Mouse (Mus musculus) lung, embryonic 14.5 days (tissue): ENCODE data around the gene Srr. TPM values are rescaled to one million over a fixed set of nuclear protein-coding genes. Genes with fewer than 3 reads are reported as not detected.

Experiments
- ATAC-seq: fragments of 200-750 bp; cut with Nextera tagmentation; 2 replicates; pipeline ENCODE4 v1.8.0; 2017; ENCODE audit warnings: mild to moderate bottlenecking, moderate TSS enrichment, moderate library complexity; ENCODE audit not compliant: insufficient read depth
- DNase-seq: peaks from one replicate; pipeline ENCODE4 v3.0.0-alpha.2; 2015
- H3K27ac ChIP-seq: fragments of 300-500 bp; sonication (generic); 2 replicates; pipeline ENCODE4 v1.5.1; 2014; ENCODE audit warnings: low read depth, mild to moderate bottlenecking, moderate library complexity
- H3K27me3 ChIP-seq: fragments of 300-500 bp; sonication (generic); 2 replicates; pipeline ENCODE4 v1.6.1; 2014; ENCODE audit warnings: low read length, control low read depth; ENCODE audit not compliant: insufficient read depth
- H3K36me3 ChIP-seq: fragments of 300-500 bp; sonication (generic); 2 replicates; pipeline ENCODE4 v1.6.1; 2014; ENCODE audit warnings: control low read depth; ENCODE audit not compliant: insufficient read depth
- H3K4me1 ChIP-seq: fragments of 300-500 bp; sonication (generic); 2 replicates; pipeline ENCODE4 v1.6.1; 2014; ENCODE audit warnings: antibody characterized with exemption, control low read depth; ENCODE audit not compliant: insufficient read depth
- H3K4me2 ChIP-seq: fragments of 300-500 bp; sonication (generic); 2 replicates; pipeline ENCODE4 v1.6.1; 2014; ENCODE audit warnings: mild to moderate bottlenecking
- H3K4me3 ChIP-seq: fragments of 300-500 bp; sonication (generic); 2 replicates; pipeline ENCODE4 v1.5.1; 2014; ENCODE audit warnings: low read depth, low read length
- H3K9ac ChIP-seq: fragments of 300-500 bp; sonication (generic); 2 replicates; pipeline ENCODE4 v1.6.1; 2014
- H3K9me3 ChIP-seq: fragments of 300-500 bp; sonication (generic); 2 replicates; pipeline ENCODE4 v1.6.1; 2016; ENCODE audit warnings: low read depth, low read length, control low read depth
- CTCF ChIP-seq: IDR thresholded peaks from 2 replicates; pipeline ENCODE4 v1.5.1; 2016; ENCODE audit warnings: antibody characterized with exemption, low read depth
- WGBS: fragments of 180-500 bp; shearing (Covaris S2); extraction: QIAGEN DNeasy Blood & Tissue Kit; methylation state at CpG from one replicate; pipeline ENCODE4 v1.1.7; 2014; 5-methylcytosine and 5-hydroxymethylcytosine counted together
- polyA plus RNA-seq: library from polyadenylated mRNA; unstranded; fragments of >200 nt; fragmentation: Nextera tagmentation; extraction: Ambion mirVana; gene quantifications from 2 replicates; pipeline ENCODE4 v1.2.1, GENCODE M21; 2014

Gene Srr
- polyA plus RNA-seq, 1 experiment from 2014 or later: 23.6 TPM

DNA sequence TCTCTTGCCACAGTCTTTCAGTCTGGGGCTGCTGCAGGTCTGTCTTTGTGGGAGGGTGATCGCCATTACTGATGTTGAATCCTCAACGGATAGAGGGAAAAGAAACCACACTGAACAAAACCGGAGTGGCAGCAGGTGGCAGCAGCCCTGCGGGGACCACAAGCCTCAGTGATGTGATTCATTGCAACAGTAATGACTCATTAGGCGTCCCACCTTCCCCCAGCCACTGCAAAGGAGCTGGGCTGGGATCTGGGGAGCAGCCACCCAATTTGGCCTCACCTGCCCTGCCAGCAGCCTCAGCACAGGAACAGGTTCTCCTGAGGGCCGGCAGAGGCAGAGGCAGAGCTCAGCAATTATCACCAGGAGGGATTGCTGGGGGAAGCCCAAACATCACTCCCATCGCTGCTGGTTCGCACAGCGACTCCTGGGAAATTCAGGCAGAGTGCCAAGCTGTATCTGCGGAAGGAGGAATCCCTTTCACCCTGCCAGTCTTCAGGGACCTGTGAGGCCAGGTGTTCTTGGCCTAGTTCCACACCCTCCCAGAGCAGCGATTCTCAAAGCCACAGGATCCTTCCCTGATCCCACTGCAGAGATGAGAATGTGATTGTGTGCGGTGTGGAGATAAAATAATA lies 54.6 kb downstream of the Srr start:
- Histone ChIP-seq H3K4me3 (no peak overlapping the region), H3K27me3 (no peaks in the 10 kb centered on the region), H3K9ac (peak overlapping the region; percentile 9; the same call in 1 of the 2 replicates), H3K9me3 (no peaks in the 10 kb centered on the region), H3K36me3 (no peaks in the 10 kb centered on the region), H3K4me2 (no peak overlapping the region), H3K4me1 (peaks cover 4% of the 10 kb centered on the region; the same call in 1 of the 2 replicates), H3K27ac (no peak overlapping the region)
- TF ChIP-seq CTCF: no peak
- DNase-seq (peak; percentile 32), ATAC-seq (no peak)
- WGBS: 38% methylated on average over 12 of the region's 12 CpGs

DNA sequence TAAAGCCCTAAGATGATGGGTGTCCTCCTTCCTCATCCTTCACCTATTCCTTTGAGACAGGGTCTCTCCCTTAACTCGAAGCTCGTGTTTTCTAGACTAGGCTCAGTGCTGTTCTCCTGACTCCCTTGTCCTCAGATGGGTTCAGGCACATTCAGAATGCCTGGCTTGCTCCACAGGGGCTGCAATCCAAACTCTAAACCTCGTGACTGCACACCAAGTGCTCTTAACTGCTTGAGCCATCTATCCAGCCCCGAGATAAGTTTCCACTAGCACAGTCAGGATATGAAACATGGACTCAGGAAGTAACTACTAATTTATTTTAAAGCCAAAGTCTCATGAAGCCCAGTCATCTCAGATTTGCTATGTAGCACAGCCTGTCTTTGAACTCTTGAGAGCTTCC lies 55.2 kb downstream of the Srr start:
- Histone ChIP-seq H3K4me3 (no peak overlapping the region), H3K4me2 (no peak overlapping the region), H3K9ac (no peak overlapping the region), H3K9me3 (no peaks in the 10 kb centered on the region), H3K27me3 (no peaks in the 10 kb centered on the region), H3K36me3 (no peaks in the 10 kb centered on the region), H3K27ac (no peak overlapping the region), H3K4me1 (peaks cover 4% of the 10 kb centered on the region; the same call in 1 of the 2 replicates)
- TF ChIP-seq CTCF: no peak
- ATAC-seq (no peak), DNase-seq (no peak)
- WGBS: 63% methylated on average over 4 of the region's 4 CpGs

DNA sequence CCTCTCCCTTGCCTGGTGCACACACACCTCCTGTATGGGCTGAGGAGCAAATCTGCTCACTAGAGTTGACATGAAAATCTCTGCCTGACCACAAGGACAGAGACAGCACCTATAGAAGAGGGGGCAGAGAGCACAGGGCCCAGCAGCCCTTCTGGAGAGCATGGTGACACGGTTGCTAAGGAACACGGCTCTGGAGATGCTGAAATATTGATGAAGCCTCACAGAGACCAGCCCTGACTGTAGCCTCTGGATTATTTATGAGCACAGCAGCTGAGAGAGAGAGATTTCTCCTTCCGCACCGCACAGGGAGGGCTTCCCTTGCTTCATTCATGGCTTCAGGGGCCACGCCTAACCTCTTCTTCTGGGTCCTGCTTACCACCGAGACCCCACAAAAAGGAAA lies 56.1 kb downstream of the Srr start:
- ATAC-seq: no peak
- Histone ChIP-seq H3K4me3 (no peak overlapping the region), H3K4me1 (peaks cover 4% of the 10 kb centered on the region; the same call in 1 of the 2 replicates), H3K9ac (no peak overlapping the region), H3K27me3 (no peaks in the 10 kb centered on the region), H3K9me3 (no peaks in the 10 kb centered on the region), H3K27ac (no peak overlapping the region), H3K36me3 (no peaks in the 10 kb centered on the region), H3K4me2 (no peak overlapping the region)
- WGBS: 85% methylated on average over 6 of the region's 6 CpGs
- no peak for TF ChIP-seq CTCF
- DNase-seq: no peak

DNA sequence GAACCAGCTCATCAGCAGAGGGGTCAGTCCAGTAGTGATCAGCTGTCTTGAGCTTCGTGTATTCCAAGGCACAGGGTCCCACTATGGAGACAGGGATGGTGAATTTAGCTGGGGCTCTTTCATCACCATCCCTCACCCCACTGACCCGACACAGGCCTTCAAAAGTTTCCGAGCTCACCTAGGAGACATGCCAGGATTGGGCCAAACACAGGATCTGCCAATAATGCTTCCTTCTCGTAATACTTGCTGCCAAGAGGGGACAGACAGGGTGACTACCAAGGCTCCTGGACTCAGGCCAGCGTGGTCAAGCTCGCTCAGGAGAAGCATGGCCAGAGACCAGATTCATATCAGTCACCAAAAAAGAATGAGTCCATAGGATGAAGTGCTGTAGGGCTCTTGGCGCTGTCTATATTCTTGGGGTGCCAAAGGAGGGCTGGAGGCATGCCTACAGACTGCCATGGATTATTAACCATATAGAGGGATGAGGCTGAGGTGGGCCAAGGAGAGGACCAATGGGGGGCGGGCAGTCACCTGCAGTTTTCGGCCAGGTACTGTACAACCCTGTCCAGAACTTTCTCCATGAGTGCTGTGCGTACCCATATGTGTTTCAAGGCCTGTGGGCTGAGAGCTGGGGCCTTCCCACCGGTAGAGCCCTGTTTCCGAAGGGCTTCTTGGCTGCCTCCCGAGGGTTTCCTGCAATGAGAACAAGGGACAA lies 57.5 kb downstream of the Srr start:
- Histone ChIP-seq H3K27ac (no peak overlapping the region), H3K4me2 (no peak overlapping the region), H3K4me3 (no peak overlapping the region), H3K9me3 (no peaks in the 10 kb centered on the region), H3K9ac (no peak overlapping the region), H3K27me3 (no peaks in the 10 kb centered on the region), H3K36me3 (no peaks in the 10 kb centered on the region), H3K4me1 (peaks cover 4% of the 10 kb centered on the region; the same call in 1 of the 2 replicates)
- no peak for DNase-seq
- 83% methylated on average over 13 of the region's 13 CpGs for WGBS
- no peak for ATAC-seq
- TF ChIP-seq CTCF: no peak

DNA sequence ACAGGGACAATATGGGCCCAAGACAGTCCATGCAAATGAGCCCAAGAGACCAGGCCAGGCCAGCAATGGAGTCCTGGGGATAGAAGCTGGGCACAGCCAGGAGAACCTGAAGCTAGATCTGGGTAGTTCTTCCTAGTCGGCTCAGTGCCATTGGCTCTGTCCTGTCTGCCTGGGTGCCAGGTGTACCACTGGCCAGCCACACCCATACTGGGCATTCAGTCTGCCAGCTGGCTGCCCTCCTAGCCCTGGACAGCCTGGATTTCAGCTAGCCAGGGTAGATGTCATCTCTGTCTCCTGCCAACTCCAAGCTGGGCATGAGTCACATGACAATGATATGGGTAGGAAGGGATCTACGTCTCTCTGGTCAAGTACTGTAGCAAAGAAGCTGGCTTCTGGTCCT lies 58.6 kb downstream of the Srr start:
- H3K9ac ChIP-seq: no peak overlapping the region
- no peak for TF ChIP-seq CTCF
- no peaks in the 10 kb centered on the region for H3K36me3 ChIP-seq
- no peak overlapping the region for H3K4me2 ChIP-seq
- H3K9me3 ChIP-seq: no peaks in the 10 kb centered on the region
- no peak for ATAC-seq
- H3K4me1 ChIP-seq: peaks cover 4% of the 10 kb centered on the region; the same call in 1 of the 2 replicates
- WGBS: 82% methylated on average over 2 of the region's 2 CpGs
- no peak for DNase-seq
- no peaks in the 10 kb centered on the region for H3K27me3 ChIP-seq
- H3K27ac ChIP-seq: no peak overlapping the region
- H3K4me3 ChIP-seq: no peak overlapping the region

DNA sequence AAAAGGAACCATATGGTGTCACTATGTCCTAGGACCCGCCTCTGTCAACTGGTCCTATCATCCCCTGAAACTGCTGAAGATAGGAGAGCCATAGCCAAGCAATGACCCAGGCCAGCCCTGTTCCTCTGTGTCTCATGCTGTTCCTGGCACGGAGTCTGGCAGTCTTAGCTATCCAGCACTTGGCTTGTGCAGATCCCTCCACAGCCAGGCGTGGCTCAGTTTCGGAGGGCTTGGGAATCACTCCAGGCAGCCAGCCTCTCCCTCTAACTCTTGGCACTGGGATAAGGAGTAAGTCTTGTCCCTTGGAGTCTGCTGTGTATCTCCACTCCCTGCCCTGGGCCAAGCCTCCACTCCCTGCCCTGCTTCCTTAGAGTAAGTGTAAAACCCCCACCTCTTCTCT lies 59.1 kb downstream of the Srr start:
- TF ChIP-seq CTCF: no peak
- Histone ChIP-seq H3K27ac (no peak overlapping the region), H3K9ac (no peak overlapping the region), H3K36me3 (no peaks in the 10 kb centered on the region), H3K27me3 (no peaks in the 10 kb centered on the region), H3K4me3 (no peak overlapping the region), H3K4me1 (peaks cover 4% of the 10 kb centered on the region; the same call in 1 of the 2 replicates), H3K9me3 (no peaks in the 10 kb centered on the region), H3K4me2 (no peak overlapping the region)
- DNase-seq: no peak
- 73% methylated on average over 4 of the region's 4 CpGs for WGBS
- no peak for ATAC-seq

DNA sequence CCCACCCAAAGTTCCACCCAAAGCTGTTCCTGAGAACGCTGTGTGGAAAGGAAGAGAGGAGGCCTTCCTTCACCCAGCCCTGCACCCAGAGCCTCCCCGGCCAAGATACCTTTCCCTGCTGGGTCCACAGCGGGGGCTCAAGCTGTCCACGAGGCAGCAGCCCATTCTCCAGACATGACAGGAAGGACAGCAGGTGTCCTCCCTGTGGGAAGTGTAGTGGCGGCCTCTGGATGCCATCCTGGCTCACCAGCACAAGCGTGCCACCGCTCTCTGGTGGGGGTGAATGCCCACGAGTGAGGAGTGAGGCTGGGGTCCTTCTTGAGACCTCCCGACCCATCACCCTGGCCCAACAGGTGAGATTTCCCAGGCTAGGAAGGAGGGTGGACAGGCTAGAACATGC lies 60.5 kb downstream of the Srr start:
- H3K27ac ChIP-seq: no peak overlapping the region
- H3K9ac ChIP-seq: no peak overlapping the region
- ATAC-seq (no peak), DNase-seq (no peak)
- no peaks in the 10 kb centered on the region for H3K9me3 ChIP-seq
- no peak overlapping the region for H3K4me2 ChIP-seq
- H3K27me3 ChIP-seq: no peaks in the 10 kb centered on the region
- no peaks in the 10 kb centered on the region for H3K4me1 ChIP-seq
- H3K4me3 ChIP-seq: no peak overlapping the region
- WGBS: 80% methylated on average over 9 of the region's 9 CpGs
- no peaks in the 10 kb centered on the region for H3K36me3 ChIP-seq
- TF ChIP-seq CTCF: no peak
